Mouse (Mus musculus): Measurements from ENCODE around the gene Egln1.

Gene Egln1

DNA sequence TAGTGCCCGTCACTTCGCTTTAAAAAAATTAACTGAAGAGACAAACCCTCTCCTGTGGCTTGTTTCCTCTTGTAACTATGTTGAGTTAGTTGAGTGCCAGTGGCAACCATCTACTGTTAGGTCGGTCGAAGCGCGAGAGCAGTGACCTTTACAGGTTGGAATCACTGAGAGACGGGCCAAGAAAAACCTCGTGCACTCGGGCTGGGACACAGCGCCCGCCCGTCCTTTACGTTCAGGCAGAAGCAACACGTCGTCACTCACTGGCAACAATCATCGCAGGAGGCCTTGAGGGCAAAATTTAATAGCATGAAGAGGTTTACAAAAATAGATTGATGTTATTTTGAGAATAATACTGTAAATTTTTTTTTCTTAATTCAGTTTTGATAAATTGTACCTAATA lies 39.2 kb downstream of the Egln1 start:
- in situ Hi-C loops (cut with MseI, MboI) = no loop called here

DNA sequence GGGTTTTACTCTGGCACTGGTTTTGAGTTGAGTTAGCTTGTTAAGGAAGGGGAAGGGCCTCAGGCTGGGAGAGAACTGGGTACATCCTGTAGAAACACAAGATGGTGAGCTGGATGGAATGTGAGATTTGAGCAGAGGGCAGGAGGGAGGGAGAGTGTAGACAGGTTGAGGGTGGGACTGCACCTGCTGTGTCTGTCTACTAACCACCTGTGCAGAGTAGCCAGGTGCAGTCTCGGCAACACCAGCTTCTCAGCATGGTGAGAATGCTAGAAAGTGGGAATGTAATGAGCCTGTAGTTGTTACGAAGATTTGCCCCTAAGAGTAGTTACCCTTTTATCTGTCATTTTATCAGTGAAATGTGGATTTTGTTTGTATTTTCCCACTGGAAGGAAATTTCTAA lies 43.6 kb downstream of the Egln1 start:
- in situ Hi-C loops (cut with MseI, MboI) = no loop called here

DNA sequence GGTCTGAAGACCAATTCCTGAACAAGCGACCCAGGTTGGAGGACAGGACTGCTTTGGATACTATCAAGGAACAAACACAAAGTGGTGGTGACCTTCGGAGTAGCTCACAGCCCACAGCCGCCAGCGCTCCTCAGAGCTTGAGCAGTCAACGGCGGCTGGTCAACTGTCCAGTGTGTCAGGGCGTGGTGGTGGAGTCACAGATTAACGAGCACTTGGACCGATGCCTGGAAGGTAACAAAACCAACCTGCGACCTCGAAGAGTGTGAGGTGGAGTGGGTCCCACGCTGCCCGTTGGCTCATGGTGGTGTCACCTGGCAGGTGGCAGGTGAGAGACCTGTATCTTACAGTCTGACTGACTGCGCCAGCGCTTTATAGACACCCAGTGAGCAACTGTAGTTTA lies 45.9 kb downstream of the Egln1 start:
- in situ Hi-C loops (cut with MseI, MboI) = no loop called here

DNA sequence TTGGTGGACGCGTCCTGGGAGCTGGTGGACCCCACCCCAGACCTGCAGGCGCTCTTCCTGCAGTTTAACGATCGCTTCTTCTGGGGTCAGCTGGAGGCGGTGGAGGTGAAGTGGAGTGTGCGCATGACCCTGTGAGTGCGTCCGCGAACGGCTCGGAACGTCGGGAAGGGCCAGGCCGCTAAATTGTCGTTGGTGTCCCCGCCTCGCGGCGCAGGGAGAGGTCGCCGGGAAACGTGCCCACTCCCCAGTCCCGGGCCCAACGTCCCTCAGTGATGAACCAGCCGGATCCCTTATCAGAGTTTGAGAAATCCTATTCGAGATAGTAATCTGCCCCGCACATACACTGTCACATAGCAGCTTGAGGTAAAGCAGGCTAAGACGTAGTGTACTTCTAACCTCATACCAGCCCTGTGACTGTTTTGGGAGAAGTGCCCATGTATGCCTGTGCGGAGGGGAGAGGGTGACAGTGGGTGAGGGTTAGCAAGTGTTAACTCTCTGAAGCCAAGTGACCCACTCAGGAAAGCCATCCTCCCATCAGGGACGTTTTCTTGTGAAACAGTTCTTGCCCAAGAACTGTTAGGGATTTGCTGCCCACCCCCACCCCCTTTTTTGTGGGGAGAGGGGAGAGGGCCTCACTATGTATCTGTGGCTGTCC lies 50.7 kb downstream of the Egln1 start:
- in situ Hi-C loops (cut with MseI, MboI) = loop anchor here in 1 of 2 experiments (10.0 kb wide), 1 partner anchor 136 kb away; no protein-coding TSS in a partner anchor

DNA sequence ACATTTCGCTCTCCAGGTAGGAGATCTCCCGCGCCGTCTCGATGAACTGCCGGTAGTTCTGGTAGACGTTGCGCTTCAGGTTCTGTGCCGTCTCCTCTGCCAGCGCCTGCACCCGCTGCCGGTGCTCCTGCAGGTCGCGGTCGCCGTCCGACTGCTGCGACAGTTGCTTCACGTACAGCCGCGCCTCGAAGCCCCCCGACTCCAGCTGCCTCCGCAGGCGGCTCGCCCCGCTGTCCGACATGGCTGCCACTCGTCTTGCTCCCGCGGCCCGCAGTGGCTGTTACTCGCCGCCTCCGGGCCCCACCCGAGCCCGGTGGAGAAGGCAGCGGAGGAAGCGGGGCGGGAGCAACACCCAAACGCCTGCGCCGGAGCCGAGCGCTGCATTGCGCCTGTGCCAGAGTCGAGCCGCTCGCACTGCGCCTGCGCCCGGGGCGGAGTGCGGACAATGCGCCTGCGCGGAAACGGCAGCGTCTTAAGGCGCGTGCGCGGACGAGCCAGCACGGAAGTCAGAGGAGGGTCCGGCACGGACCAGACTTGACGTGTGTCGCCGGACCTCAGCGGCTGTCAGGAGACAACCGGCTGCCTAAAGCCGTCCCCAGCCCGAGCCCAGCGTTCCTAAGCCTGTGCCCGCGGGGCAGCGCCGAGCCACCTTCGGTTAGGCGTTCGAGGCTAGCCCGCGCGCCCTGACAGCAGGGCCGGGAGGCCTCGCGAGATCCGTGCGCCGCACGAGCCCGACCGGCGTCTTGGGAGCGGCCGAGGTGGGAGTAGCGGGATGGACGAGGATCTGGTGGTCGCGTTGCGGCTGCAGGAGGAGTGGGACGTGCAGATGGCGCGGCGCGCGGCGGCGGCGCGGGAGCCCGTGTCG lies 51.5 kb downstream of the Egln1 start, which contains the start of the genes Exoc8 and Sprtn:
Gene Exoc8, minus strand, starts transcription at position 320 of the 865 bp plus-strand sequence.
Gene Sprtn, plus strand, starts transcription at position 501 of the 865 bp plus-strand sequence.
- in situ Hi-C loops (cut with MseI, MboI) = loop anchor here in 1 of 2 experiments (10.0 kb wide), 1 partner anchor 137 kb away; no protein-coding TSS in a partner anchor

DNA sequence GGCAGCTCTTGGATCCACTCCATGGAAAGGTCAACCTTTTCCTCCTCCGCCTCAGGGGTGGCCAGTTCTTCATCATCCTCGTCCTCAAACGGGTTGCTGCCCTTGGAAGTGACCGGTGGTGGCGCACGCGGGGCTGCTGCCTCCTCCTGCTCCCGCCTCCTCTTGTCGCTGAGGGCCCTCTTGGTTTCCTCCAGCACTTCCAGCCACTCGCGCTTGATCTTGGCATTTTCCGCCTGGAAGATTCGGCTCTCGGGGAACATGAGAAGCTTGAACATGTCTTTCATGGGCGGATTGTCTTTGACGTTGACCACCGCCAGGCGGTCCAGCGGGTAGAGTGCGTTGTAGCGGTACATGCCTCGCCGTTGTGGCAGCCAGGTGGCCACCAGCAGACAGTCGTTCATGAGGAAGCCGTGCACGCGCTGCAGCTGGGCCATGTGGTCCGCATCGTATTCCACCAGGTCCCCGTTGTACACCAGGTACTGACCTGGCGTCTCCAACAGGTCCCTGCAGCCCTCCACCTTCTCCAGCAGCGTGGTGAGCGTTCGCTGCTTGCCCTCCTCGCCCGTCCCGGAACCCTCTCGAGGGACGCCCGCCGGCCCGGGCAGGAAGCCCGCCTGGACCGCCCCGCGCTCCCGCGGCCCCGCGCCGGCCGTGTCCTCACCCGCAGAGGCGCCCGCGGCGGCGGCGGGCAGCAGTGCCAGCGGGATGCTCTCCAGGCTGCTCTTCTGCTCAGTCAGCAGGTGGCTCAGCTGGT lies 52.3 kb downstream of the Egln1 start:
- in situ Hi-C loops (cut with MseI, MboI) = loop anchor here in 1 of 2 experiments (10.0 kb wide), 1 partner anchor 138 kb away; no protein-coding TSS in a partner anchor

DNA sequence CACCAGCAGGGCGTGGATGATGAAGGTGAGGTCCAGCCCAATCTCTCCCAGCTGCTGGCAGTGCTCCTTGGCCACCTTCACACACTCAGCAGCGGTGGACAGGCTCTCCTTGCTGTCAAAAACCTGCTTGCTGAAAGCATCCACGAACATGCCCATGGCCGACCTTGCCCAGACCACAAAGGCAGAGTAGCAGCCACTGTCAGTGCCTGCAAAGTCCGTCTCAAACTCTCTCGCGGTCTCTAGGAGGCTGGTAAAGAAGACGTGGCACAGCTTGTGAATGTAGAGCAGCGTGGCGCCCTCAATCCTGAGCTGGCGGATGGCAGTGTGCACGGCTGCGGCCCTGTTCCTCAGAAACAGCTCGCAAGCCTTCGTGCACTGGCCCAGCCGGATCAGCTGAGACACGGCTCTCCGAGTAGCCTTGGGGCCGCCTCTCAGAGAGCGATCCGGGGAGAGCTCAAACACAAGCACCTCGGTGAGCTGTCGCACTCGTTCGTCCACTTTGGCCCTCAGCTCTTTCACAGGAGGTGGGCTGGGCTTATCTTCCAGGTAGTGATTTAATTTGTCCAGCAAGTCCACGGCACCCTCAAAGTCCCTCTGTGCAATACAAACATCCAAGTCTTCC lies 53.0 kb downstream of the Egln1 start:
- in situ Hi-C loops (cut with MseI, MboI) = loop anchor here in 1 of 2 experiments (10.0 kb wide), 1 partner anchor 139 kb away; no protein-coding TSS in a partner anchor

DNA sequence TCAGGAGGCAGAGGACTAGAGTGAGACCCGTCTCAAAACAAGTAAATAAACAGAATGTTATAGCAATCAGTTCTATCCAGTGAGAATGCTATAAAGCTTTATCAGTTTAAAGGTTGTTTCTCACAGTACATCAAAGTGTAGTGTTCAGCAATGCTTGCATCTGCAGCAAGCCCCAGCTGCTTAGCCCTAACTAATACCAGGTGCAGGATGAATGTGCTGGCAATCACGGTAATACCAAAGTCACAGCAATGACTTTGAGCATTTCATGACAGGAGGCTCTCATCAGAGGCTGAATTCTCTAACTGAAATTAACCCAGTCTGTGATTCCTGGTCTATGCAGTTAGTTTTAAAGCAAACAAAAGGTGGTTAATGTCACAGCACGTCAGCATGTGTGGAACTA lies 56.5 kb downstream of the Egln1 start:
- in situ Hi-C loops (cut with MseI, MboI) = loop anchor here in 1 of 2 experiments (10.0 kb wide), 1 partner anchor 142 kb away; no protein-coding TSS in a partner anchor

DNA sequence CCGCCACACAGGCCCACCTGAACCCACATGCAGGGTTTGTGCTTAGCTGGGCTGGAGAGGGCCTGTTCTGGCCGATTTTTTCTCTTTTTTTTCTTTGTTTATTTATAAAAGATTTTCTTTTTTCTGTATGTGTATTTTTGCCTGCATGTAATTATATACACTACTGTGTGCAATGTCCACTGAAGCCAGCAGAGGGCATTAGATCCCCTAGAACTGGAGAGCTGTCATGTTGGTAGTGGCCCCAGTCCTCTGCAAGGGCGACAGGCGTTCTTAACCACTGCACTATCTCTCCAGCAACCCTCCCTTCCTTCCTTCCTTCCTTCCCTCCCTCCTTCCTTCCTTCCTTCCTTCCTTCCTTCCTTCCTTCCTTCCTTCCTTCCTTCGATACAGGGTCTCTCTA lies 60.7 kb downstream of the Egln1 start:
- in situ Hi-C loops (cut with MseI, MboI) = no loop called here

DNA sequence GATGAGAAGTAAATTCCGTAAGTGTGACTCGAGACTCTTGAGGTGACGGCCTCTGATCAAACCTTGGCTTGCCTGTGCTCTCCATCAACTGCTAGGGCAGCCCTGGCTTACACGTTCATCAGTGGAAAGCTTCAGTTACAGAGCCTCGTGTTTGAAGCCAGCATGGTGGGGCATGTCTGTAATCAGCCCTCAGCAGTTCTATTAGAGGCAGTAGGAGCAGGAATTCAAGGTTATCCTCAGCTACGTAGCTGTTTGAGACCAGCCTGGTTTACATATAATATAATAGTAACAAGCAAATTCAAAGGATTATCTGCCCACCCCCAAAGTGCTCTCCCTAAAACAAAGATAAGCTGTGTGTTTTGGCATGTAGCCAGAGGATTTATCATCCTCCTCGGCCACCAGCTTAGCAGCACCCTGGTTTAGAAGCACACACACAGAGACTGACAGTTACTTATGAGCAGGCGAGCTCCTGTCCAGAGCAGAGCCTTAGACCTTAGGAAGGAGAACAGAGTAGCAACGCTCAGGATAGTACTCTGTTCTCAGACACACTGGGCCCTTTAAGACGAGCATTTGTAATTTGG lies 70.1 kb downstream of the Egln1 start:
- in situ Hi-C loops (cut with MseI, MboI) = no loop called here

DNA sequence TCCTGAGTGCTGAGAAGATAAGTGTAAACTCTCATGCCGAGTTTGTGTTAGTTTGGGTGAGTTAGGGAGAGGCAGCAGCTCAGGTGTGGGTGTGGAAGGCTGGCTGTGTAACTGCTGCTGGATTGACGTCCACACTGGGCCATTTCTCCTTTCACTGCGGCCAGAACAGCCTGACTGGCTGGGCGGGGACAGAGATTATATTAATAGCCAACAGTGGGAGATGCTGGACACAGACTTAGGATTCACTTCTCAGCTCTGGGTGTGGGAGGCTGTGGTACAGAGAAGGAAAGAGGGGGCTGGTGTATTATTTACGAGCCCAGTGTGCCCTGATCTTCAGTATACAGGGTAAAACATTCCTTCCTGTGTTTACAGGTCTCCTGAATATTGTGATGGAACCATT lies 71.0 kb downstream of the Egln1 start:
- in situ Hi-C loops (cut with MseI, MboI) = no loop called here

DNA sequence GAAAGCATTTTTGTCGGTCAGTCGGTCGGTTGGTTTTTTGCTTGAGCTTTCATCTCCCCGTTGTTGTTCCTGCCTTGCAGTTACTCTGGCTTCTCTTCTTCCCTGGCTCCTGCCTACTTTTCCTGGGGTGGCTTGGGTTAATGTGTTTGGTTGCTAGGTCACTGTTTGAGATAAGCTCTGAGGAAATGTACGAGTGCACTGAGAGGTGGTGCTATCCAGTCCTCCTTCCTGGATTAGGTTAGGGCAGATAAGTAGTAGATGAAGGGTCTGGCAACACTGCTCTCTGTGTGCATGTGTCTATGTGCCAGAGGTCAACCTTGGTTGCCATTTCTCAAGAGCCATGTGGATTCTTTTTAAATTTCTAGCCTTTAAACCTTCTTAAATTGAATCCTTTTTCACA lies 76.4 kb downstream of the Egln1 start:
- in situ Hi-C loops (cut with MseI, MboI) = no loop called here

DNA sequence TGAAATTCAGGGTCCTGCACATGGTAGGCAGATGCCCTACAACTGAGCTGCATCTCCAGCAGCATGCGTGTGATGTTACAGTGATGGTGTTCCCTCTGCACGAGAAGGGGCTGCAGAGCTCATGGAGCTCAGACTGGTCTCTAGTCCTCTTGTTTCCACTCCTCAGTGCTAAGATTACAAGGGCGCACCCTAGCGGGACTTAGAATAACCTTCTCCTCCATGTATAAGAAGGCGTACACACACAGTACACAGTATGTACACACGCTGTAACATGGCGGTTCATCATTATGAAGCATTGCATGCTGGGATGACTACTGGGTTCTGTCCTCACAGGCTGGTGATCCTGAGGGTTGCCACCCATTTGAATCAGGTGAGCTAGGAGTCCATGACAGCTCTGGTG lies 77.0 kb downstream of the Egln1 start:
- in situ Hi-C loops (cut with MseI, MboI) = no loop called here

DNA sequence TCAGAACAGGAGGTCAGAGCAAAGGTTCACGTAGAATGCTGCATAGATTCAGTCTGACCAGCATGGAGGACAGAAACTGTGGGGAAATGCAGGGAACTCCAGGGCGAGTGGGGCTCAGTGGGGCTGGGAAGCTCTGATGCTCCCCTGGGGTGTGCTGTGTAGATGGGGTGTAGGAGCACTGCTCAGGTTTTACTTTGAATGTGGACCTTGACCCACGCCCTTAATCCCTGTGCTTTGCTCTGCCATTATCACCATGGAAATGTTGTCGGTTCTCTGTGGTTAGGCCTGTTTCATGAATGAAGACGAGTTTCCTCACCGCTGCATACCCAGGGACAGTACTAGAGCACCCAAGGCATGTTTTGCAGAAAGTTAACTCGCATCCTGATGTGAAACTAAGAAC lies 77.7 kb downstream of the Egln1 start:
- in situ Hi-C loops (cut with MseI, MboI) = no loop called here

DNA sequence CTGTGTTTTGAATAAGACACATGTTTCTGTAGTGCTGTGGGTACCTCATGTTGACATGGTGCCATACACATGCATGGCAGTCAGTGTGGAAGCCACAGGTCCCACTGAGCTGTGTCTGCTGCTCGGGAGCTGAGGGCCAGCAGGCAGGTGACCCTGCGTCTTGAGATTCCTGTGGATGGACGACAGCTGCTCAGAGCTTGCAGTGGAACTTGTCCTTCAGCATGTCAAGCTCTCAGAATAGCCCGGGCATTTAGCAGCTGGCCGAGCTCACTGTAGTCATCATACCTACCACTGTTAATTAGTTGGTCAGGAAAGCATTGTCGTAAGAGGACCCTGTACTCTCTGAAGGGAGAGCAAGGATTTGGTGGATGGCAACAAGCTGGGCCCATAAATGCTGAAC lies 79.4 kb downstream of the Egln1 start:
- in situ Hi-C loops (cut with MseI, MboI) = no loop called here

DNA sequence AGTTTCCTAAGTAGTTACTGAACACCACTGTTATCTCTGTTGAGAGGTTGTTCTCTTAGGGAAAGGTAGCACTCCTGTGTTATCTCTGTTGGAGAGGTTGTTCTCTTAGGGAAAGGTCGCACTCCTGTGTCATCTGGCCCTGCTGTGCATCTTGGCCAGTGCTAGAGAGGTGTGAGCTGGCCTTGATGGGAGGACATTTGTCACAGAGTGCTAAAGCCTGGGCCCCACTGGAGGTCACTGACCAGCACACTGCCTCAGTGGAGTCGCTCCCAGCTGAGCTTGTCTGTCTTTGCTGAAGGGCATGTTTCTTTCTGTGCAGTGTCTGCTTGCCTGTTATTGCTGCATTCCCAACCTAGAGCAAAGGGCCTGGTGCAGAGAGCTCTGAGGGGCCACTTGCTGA lies 82.0 kb downstream of the Egln1 start:
- in situ Hi-C loops (cut with MseI, MboI) = no loop called here

DNA sequence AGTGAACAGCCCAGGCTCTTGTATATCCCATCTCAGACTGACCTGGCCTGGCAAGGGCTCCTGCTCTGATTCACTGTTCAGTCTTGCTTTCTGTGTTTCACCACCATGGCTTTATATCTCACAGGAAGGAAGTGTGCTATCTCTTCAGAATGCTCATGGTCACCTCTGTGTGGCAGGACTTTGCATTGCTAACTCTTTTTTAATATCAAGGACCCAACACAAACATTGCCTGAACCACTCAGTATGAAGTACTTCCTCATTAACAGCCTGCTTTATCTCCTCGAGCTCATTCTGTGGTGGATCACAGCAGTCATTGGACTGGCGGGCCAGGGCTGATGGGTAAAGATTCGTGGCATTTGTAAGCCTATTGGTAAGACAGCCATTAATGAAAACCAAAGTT lies 82.5 kb downstream of the Egln1 start:
- in situ Hi-C loops (cut with MseI, MboI) = no loop called here

DNA sequence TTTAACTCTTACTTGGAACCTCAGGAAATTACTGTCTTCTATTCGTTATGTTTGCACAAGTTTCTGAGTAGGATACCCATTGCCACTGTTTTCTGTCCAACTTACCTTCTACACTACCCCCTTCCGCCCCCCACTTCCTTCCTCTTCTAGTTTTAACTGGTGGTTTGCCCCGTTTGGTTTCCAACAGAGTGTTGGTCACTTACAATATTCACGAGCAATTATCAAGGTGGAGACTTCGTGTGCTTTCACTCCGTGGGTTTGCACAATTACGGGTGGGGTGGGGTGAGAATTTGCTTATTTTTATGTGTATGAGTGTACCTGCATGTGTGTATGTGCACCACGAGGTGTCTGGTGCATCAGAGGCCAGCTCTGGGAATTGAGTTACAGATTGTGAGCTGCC lies 85.4 kb downstream of the Egln1 start:
- in situ Hi-C loops (cut with MseI, MboI) = no loop called here

DNA sequence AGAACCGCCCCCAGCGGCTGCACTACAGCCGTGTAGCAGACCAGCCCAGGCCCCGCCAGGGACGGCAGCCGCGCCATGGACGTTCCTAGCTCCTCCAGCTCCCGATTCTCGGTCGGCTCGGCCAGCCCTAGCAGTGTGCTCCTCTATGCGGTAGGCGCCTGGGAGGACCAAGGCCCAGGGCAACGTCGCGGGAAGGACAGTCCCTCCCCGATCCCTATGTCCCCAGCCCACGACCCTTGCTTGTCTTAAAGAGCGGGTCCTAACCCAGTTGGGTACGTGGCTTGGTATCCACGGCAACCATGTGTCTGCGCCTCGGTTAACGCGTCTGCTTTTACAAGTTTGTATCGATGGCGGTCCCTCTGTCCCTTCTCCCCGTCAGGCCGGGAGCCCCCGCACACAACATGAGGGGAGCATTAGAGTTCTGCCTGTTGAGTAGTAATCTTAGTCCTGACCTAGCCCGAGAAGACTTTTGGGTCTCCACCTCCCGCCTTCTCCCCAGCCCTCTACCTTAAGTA lies 85.9 kb downstream of the Egln1 start:
- in situ Hi-C loops (cut with MseI, MboI) = no loop called here

DNA sequence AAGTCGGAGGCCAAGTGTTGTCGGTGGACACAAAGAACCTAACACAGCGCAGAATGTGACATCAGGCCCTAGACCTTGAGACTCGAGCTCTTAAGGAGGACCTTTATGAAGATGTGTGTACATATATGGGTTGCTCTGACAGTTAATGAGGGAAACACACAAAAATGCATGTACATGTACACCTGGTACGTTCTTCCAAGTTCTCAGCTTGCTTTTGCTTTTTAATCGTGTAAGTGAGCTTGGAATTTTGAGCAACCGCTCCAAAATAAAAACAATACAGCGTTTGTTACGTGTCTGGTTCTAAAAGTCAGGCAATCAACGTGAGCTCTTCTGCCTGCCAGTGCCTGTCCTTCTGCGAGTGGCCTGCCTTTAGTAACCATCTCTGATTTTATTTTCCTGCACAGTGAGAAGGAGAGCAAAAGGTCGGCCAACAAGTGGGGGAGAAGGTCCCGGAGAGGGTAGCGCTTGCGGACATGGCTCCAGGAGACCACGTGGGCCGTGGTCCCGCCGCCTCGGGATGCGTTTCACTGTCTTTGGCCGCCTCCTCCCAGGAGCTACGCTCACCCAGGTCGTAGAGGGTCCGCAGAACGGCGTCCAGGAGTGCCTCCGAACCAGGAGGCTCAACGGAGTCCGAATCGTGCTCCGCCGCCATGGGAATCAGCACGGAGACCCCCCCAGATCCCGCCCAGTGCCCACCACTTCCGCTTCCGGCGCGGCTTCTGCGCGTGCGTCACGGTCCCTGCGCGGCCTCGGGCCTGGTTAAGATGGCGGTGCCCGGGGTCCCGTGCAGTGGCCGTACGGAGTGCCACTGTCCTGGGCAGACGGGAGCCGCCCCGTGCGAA lies 86.6 kb downstream of the Egln1 start, which contains the start of the genes Gnpat and 2810004N23Rik:
Gene Gnpat, plus strand, starts transcription at position 713 of the 842 bp plus-strand sequence.
Gene 2810004N23Rik, minus strand, starts transcription at position 800 of the 842 bp plus-strand sequence.
- in situ Hi-C loops (cut with MseI, MboI) = no loop called here
